In genomic region chr1:91187786-91188640, GRCm38 (mm10) we compare ENCODE assay signal across 17 mouse cellular contexts. TPM values are rescaled to one million over a fixed set of nuclear protein-coding genes. Genes with fewer than 3 reads are reported as not detected.
DNase-seq lines count a peak whose midpoint lies in the region; ATAC-seq and TF ChIP-seq lines count a peak whose summit lies in the region.
"Had no signal": no experiment of that assay in that cellular context is flagged by ENCODE, and none has a peak within 500 bp of the region (broad histone marks: within the 10 kb centered on the region; RNA-seq: fewer than 3 reads in every experiment).

No protein-coding gene starts in this region.

- H3K4me3 ChIP-seq in spleen, adult 2 months (ENCODE audit: extremely low read depth, insufficient read depth, insufficient read length), result no peak overlapping the region
- H3K4me3 ChIP-seq in liver, embryonic 15.5 days (replicated peaks), result no peak overlapping the region
- H3K4me3 ChIP-seq in kidney, embryonic 16.5 days (ENCODE audit: low read length), result no peak overlapping the region
- no peak overlapping the region for H3K4me3 ChIP-seq in kidney, adult 2 months (ENCODE audit: insufficient read depth, low read depth, low read length)
- H3K4me3 ChIP-seq: embryonic facial prominence, embryonic 15.5 days; heart, embryonic 12.5 days; midbrain, embryonic 13.5 days; neural tube, embryonic 12.5 days; stomach, embryonic 15.5 days had no signal

- no peak for DNase-seq in spleen, adult 2 months (ENCODE audit: low read depth in 1 of 2, low spot score in 2 of 2)
- no peak for DNase-seq in spleen, postnatal 36 days (ENCODE audit: low spot score in 2 of 2)
- peak; percentile 46 for DNase-seq in c-Kit-positive CD71-positive TER-119-negative erythroid progenitor cells, embryonic 14.5 days (ENCODE audit: low read depth)
- peak; percentile 35 to 45 for DNase-seq in thymus, postnatal 36 days
- no peak for DNase-seq in frontal cortex, postnatal 10 days (ENCODE audit: low spot score in 2 of 2)
- no peak for DNase-seq in kidney, adult 2 months
- DNase-seq: adrenal gland, postnatal 36 days; cerebellum, postnatal 10 days; kidney, postnatal 4 days; lung, embryonic 14.5 days had no signal

- peak; percentile 62; the same call in 1 of the 2 replicates for ATAC-seq in liver, embryonic 15.5 days (ENCODE audit: insufficient read depth)
- no peak for ATAC-seq in kidney, embryonic 16.5 days (ENCODE audit: low FRiP score, low TSS enrichment)
- ATAC-seq: midbrain, embryonic 13.5 days had no signal

- H3K4me2 ChIP-seq in liver, embryonic 15.5 days, result peak overlapping the region; percentile 18; the same call in 1 of the 2 replicates
- H3K4me2 ChIP-seq in kidney, embryonic 16.5 days (replicated peaks; ENCODE audit: low read depth, low read length), result no peak overlapping the region
- H3K4me2 ChIP-seq: embryonic facial prominence, embryonic 15.5 days; heart, embryonic 12.5 days; lung, embryonic 14.5 days; midbrain, embryonic 13.5 days; neural tube, embryonic 12.5 days; stomach, embryonic 15.5 days had no signal

- no peak for TF ChIP-seq CTCF in spleen, adult 2 months (IDR thresholded peaks at IDR 0.05; ENCODE audit: extremely low read depth, insufficient read depth, insufficient read length, insufficient replicate concordance)
- no peak for TF ChIP-seq CTCF in kidney, adult 2 months (conservative IDR thresholded peaks at IDR 0.05; ENCODE audit: insufficient read depth, insufficient read length, low read depth, low read length)

- H3K9ac ChIP-seq in liver, embryonic 15.5 days, result no peak overlapping the region
- H3K9ac ChIP-seq in kidney, embryonic 16.5 days (replicated peaks; ENCODE audit: low read length), result no peak overlapping the region
- H3K9ac ChIP-seq: embryonic facial prominence, embryonic 15.5 days; heart, embryonic 12.5 days; lung, embryonic 14.5 days; midbrain, embryonic 13.5 days; neural tube, embryonic 12.5 days; stomach, embryonic 15.5 days had no signal

- H3K4me1 ChIP-seq in spleen, adult 2 months (ENCODE audit: control insufficient read depth, insufficient read depth, insufficient read length), result peaks cover 34% of the 10 kb centered on the region; the same call in 1 of the 2 replicates
- peaks cover 19% of the 10 kb centered on the region for H3K4me1 ChIP-seq in liver, embryonic 15.5 days (replicated peaks)
- H3K4me1 ChIP-seq in kidney, embryonic 16.5 days (ENCODE audit: insufficient read depth, low read length), result no peaks in the 10 kb centered on the region
- no peaks in the 10 kb centered on the region for H3K4me1 ChIP-seq in kidney, adult 2 months (ENCODE audit: control insufficient read depth, insufficient read depth, low read length)
- H3K4me1 ChIP-seq: midbrain, embryonic 13.5 days; neural tube, embryonic 12.5 days; stomach, embryonic 15.5 days had no signal

- H3K27me3 ChIP-seq in spleen, adult 2 months (ENCODE audit: control insufficient read depth, insufficient read depth, low read length), result no peaks in the 10 kb centered on the region
- H3K27me3 ChIP-seq in liver, embryonic 15.5 days, result no peaks in the 10 kb centered on the region; the same call in 1 of the 2 replicates
- peaks cover 4% of the 10 kb centered on the region; the same call in 1 of the 2 replicates for H3K27me3 ChIP-seq in kidney, embryonic 16.5 days (ENCODE audit: insufficient read depth, low read length)
- H3K27me3 ChIP-seq in kidney, adult 2 months (replicated peaks; ENCODE audit: control insufficient read depth, insufficient read depth, low read length), result no peaks in the 10 kb centered on the region
- H3K27me3 ChIP-seq: embryonic facial prominence, embryonic 15.5 days; heart, embryonic 12.5 days; midbrain, embryonic 13.5 days; neural tube, embryonic 12.5 days; stomach, embryonic 15.5 days had no signal

- no peaks in the 10 kb centered on the region for H3K36me3 ChIP-seq in spleen, adult 2 months (ENCODE audit: control insufficient read depth, insufficient read depth, low read length)
- H3K36me3 ChIP-seq in liver, embryonic 15.5 days (replicated peaks), result no peaks in the 10 kb centered on the region
- H3K36me3 ChIP-seq in kidney, embryonic 16.5 days (ENCODE audit: insufficient read depth, low read length), result no peaks in the 10 kb centered on the region
- no peaks in the 10 kb centered on the region for H3K36me3 ChIP-seq in kidney, adult 2 months (ENCODE audit: control insufficient read depth, insufficient read depth, low read length)
- H3K36me3 ChIP-seq: embryonic facial prominence, embryonic 15.5 days; heart, embryonic 12.5 days; midbrain, embryonic 13.5 days; neural tube, embryonic 12.5 days; stomach, embryonic 15.5 days had no signal

- no peaks in the 10 kb centered on the region for H3K9me3 ChIP-seq in liver, embryonic 15.5 days (replicated peaks)
- H3K9me3 ChIP-seq in kidney, embryonic 16.5 days (ENCODE audit: low read length), result 0 out of 2 replicates have a peak, but pooled peaks cover 6% of the 10 kb centered on the region
- H3K9me3 ChIP-seq: embryonic facial prominence, embryonic 15.5 days; midbrain, embryonic 13.5 days; neural tube, embryonic 12.5 days; stomach, embryonic 15.5 days had no signal

- peak overlapping the region; percentile 40 for H3K27ac ChIP-seq in spleen, adult 2 months (ENCODE audit: insufficient read depth, low read length)
- H3K27ac ChIP-seq in liver, embryonic 15.5 days (replicated peaks), result peak overlapping the region; percentile 68
- H3K27ac ChIP-seq in kidney, embryonic 16.5 days (ENCODE audit: low read length), result no peak overlapping the region
- no peak overlapping the region for H3K27ac ChIP-seq in kidney, adult 2 months (ENCODE audit: insufficient read depth, low read depth, low read length)
- H3K27ac ChIP-seq: embryonic facial prominence, embryonic 15.5 days; midbrain, embryonic 13.5 days; neural tube, embryonic 12.5 days; stomach, embryonic 15.5 days had no signal

- 41% methylated on average over 7 of the region's 7 CpGs for WGBS in spleen, adult 2 months
- 41% methylated on average over 7 of the region's 7 CpGs for WGBS in liver, embryonic 15.5 days (ENCODE audit: insufficient replicate concordance)
- 86% methylated on average over 7 of the region's 7 CpGs for WGBS in kidney, embryonic 16.5 days
- 89% methylated on average over 7 of the region's 7 CpGs for WGBS in kidney, adult 2 months

- no peak for TF ChIP-seq POLR2A in spleen, adult 2 months (IDR thresholded peaks at IDR 0.05; ENCODE audit: low read depth, low read length)
- no peak for TF ChIP-seq POLR2A in kidney, adult 2 months (IDR thresholded peaks at IDR 0.05; ENCODE audit: low read depth, low read length)

RNA-seq across cellular contexts. Expression of gene Ramp1, which starts 8.4 kb away (rescaled TPM):
- polyA plus RNA-seq in spleen, adult 2 months (2012; rRNA removed), result 15.8 and 22.2 TPM in 2 replicates
- polyA plus RNA-seq in liver, embryonic 15.5 days (2015; fragmentation: Nextera tagmentation; extraction: Ambion mirVana), result 5.6 and 6.0 TPM in 2 replicates
- 1.3 and 2.2 TPM in 2 replicates for polyA plus RNA-seq in kidney, embryonic 16.5 days (2015; fragmentation: Nextera tagmentation; extraction: Ambion mirVana)
- polyA plus RNA-seq in kidney, adult 2 months (2012; rRNA removed), result 1.9 and 2.6 TPM in 2 replicates

RNA-seq across cellular contexts. Expression of gene Rbm44, which starts 43.1 kb away (rescaled TPM):
- 0.05 TPM in 1 of 2 replicates, not detected in the other for polyA plus RNA-seq in spleen, adult 2 months (2012; rRNA removed)
- 0.90 and 1.4 TPM in 2 replicates for polyA plus RNA-seq in liver, embryonic 15.5 days (2015; fragmentation: Nextera tagmentation; extraction: Ambion mirVana)
- polyA plus RNA-seq in kidney, embryonic 16.5 days (2015; fragmentation: Nextera tagmentation; extraction: Ambion mirVana), result 0.50 and 1.5 TPM in 2 replicates
- polyA plus RNA-seq in kidney, adult 2 months (2012; rRNA removed), result 0.01 TPM in 1 of 2 replicates, not detected in the other

Comparison
In these comparisons a context has a peak if more than half of its experiments do, and no peak if none do; other contexts are left out.
1. DNase-seq: peak in c-Kit-positive CD71-positive TER-119-negative erythroid progenitor cells, embryonic 14.5 days (single experiment) and thymus, postnatal 36 days (2 of 2); none in spleen, adult 2 months (0 of 2), spleen, postnatal 36 days (0 of 2), frontal cortex, postnatal 10 days (0 of 2) and kidney, adult 2 months (single experiment).
2. H3K27ac ChIP-seq: peak in spleen, adult 2 months (single experiment) and liver, embryonic 15.5 days (single experiment); none in kidney, embryonic 16.5 days (single experiment) and kidney, adult 2 months (single experiment).